Mouse (Mus musculus) E14TG2a.4 (cell line): Measurements from ENCODE around the gene Tmem89.

Experiments used
- CTCF ChIP-seq: conservative IDR thresholded peaks from 2 replicates; pipeline ENCODE4 v1.5.1; 2014; ENCODE audit warnings: low read length
- NANOG ChIP-seq: IDR thresholded peaks from 2 replicates; pipeline ENCODE4 v1.6.1; 2014; ENCODE audit warnings: borderline replicate concordance, low read length, mixed read lengths
- POU5F1 ChIP-seq: IDR thresholded peaks from 2 replicates; pipeline ENCODE4 v1.6.1; 2014; ENCODE audit warnings: low read length, borderline replicate concordance

GRCm38 (mm10) chr9:108935991-108936390, 21.6 kb downstream of the Tmem89 start:
- TF ChIP-seq POU5F1, result no peak
- TF ChIP-seq CTCF, result no peak
- no peak for TF ChIP-seq NANOG
